Mouse (Mus musculus): ENCODE data around the gene Wwc2. TPM values are rescaled to one million over a fixed set of nuclear protein-coding genes. Genes with fewer than 3 reads are reported as not detected.

The Wwc2 gene
- polyA plus RNA-seq, 1 experiment, result 7.7 TPM

DNA sequence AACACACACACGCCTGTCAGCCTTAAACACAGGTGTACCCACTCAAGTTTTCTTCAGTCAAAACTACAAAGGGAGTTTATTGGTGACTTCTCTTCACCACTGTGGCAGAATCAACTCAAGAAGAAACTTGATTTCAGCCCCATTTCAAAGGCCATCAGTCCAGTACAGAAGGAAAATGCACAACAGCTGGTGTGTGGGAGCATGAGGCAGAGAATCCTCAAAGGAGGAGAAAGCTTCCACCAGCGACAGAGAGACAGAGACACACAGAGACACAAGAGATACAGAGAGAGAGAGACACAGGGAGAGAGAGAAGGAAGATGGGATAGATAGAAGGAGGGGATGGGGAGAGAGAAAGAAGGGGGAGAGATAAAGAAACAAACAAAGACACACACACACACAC lies 188.4 kb downstream of the Wwc2 start:
- TF ChIP-seq TCF3 (IDR thresholded peaks at IDR 0.05; ENCODE audit: insufficient read length, low read depth) (no peak), REST (IDR thresholded peaks at IDR 0.05; ENCODE audit: insufficient read depth, insufficient read length) (no peak), MYOG (IDR thresholded peaks at IDR 0.05; ENCODE audit: control insufficient read depth in 1 of 3, insufficient read depth in 1 of 3, insufficient read length in 2 of 3, low read depth in 2 of 3) (no peak), SRF (IDR thresholded peaks at IDR 0.05; ENCODE audit: control insufficient read depth, insufficient read length, low read depth) (no peak), TCF12 (IDR thresholded peaks at IDR 0.05; ENCODE audit: insufficient read depth, poor library complexity, severe bottlenecking) (no peak), POLR2AphosphoS2 (IDR thresholded peaks at IDR 0.05; ENCODE audit: insufficient read length, low read depth) (no peak), POLR2A (IDR thresholded peaks at IDR 0.05; ENCODE audit: insufficient read length, low read depth) (no peak), MYOD1 (IDR thresholded peaks at IDR 0.05; ENCODE audit: control insufficient read depth in 1 of 3, insufficient read length in 2 of 3, low read depth in 2 of 3) (no peak), MAX (IDR thresholded peaks at IDR 0.05; ENCODE audit: low read depth) (no peak), CEBPB (IDR thresholded peaks at IDR 0.05; ENCODE audit: insufficient read depth, poor library complexity, severe bottlenecking) (no peak), USF1 (IDR thresholded peaks at IDR 0.05; ENCODE audit: low read depth) (no peak), E2F4 (IDR thresholded peaks at IDR 0.05; ENCODE audit: insufficient read depth) (no peak)
- Histone ChIP-seq H3ac (ENCODE audit: control insufficient read depth, insufficient read length) (no peak overlapping the region), H3K36me3 (ENCODE audit: control insufficient read depth, insufficient read depth) (no peaks in the 10 kb centered on the region), H3K4me3 (no peak overlapping the region), H3K79me2 (ENCODE audit: control insufficient read depth, insufficient read depth) (no peaks in the 10 kb centered on the region), H3K27me3 (ENCODE audit: control insufficient read depth, insufficient read depth, insufficient read length) (no peaks in the 10 kb centered on the region), H3K4me2 (ENCODE audit: low read depth) (no peak overlapping the region)

DNA sequence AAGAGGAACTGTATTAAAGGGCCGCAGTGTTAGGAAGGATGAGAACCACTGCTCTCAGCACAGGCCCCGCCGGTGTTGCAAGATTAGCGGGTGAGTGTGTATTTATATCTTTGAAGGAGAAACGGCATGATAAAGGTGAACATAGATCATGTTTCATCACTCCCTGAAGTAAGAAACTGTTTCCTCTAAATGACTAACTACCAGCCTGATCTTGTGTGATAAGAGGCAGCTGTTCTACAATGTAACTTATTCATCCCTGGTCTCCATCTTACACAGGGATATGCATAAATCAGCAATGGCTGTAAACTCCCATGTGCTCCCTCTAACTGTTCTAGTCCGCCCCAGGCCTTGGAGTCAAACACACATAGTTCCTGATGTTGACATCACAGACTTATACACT lies 191.3 kb downstream of the Wwc2 start:
- Histone ChIP-seq H3K79me2 (ENCODE audit: control insufficient read depth, insufficient read depth) (no peaks in the 10 kb centered on the region), H3K4me3 (no peak overlapping the region), H3ac (ENCODE audit: control insufficient read depth, insufficient read length) (no peak overlapping the region), H3K36me3 (ENCODE audit: control insufficient read depth, insufficient read depth) (no peaks in the 10 kb centered on the region), H3K4me2 (ENCODE audit: low read depth) (no peak overlapping the region), H3K27me3 (ENCODE audit: control insufficient read depth, insufficient read depth, insufficient read length) (no peaks in the 10 kb centered on the region)
- TF ChIP-seq CEBPB (IDR thresholded peaks at IDR 0.05; ENCODE audit: insufficient read depth, poor library complexity, severe bottlenecking) (no peak), E2F4 (IDR thresholded peaks at IDR 0.05; ENCODE audit: insufficient read depth) (no peak), SRF (IDR thresholded peaks at IDR 0.05; ENCODE audit: control insufficient read depth, insufficient read length, low read depth) (no peak), POLR2A (IDR thresholded peaks at IDR 0.05; ENCODE audit: insufficient read length, low read depth) (no peak), TCF12 (IDR thresholded peaks at IDR 0.05; ENCODE audit: insufficient read depth, poor library complexity, severe bottlenecking) (no peak), USF1 (IDR thresholded peaks at IDR 0.05; ENCODE audit: low read depth) (no peak), TCF3 (IDR thresholded peaks at IDR 0.05; ENCODE audit: insufficient read length, low read depth) (no peak), REST (IDR thresholded peaks at IDR 0.05; ENCODE audit: insufficient read depth, insufficient read length) (no peak), MAX (IDR thresholded peaks at IDR 0.05; ENCODE audit: low read depth) (no peak), MYOG (IDR thresholded peaks at IDR 0.05; ENCODE audit: control insufficient read depth in 1 of 3, insufficient read depth in 1 of 3, insufficient read length in 2 of 3, low read depth in 2 of 3) (no peak)

DNA sequence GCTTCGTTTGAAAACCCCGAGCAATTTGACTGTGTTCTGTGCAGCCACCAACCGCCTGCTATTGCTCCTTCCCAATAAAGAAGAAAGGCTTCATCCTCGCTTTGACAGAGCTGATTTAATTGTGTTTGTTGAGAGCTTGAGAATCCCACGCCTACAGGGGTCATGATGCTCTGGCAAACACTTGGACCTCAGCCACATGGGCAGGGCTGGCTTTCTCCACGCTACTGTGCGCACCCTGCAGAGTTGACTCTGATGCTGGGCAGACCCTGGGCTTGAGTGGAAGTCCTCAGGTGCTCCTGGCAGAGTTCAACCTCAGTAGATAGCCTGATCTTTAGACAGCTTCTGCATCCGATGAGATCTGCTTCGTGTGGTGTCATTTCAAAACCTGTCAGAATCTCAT lies 198.7 kb downstream of the Wwc2 start:
- Histone ChIP-seq H3K4me2 (ENCODE audit: low read depth) (no peak overlapping the region), H3K27me3 (ENCODE audit: control insufficient read depth, insufficient read depth, insufficient read length) (no peaks in the 10 kb centered on the region), H3K79me2 (ENCODE audit: control insufficient read depth, insufficient read depth) (no peaks in the 10 kb centered on the region), H3ac (ENCODE audit: control insufficient read depth, insufficient read length) (no peak overlapping the region), H3K4me3 (no peak overlapping the region), H3K36me3 (ENCODE audit: control insufficient read depth, insufficient read depth) (no peaks in the 10 kb centered on the region)
- TF ChIP-seq MAX (IDR thresholded peaks at IDR 0.05; ENCODE audit: low read depth) (no peak), POLR2A (IDR thresholded peaks at IDR 0.05; ENCODE audit: insufficient read length, low read depth) (no peak), TCF3 (IDR thresholded peaks at IDR 0.05; ENCODE audit: insufficient read length, low read depth) (no peak), TCF12 (IDR thresholded peaks at IDR 0.05; ENCODE audit: insufficient read depth, poor library complexity, severe bottlenecking) (no peak), CEBPB (IDR thresholded peaks at IDR 0.05; ENCODE audit: insufficient read depth, poor library complexity, severe bottlenecking) (no peak), MYOG (IDR thresholded peaks at IDR 0.05; ENCODE audit: control insufficient read depth in 1 of 3, insufficient read depth in 1 of 3, insufficient read length in 2 of 3, low read depth in 2 of 3) (no peak), SRF (IDR thresholded peaks at IDR 0.05; ENCODE audit: control insufficient read depth, insufficient read length, low read depth) (no peak), POLR2AphosphoS2 (IDR thresholded peaks at IDR 0.05; ENCODE audit: insufficient read length, low read depth) (no peak), USF1 (IDR thresholded peaks at IDR 0.05; ENCODE audit: low read depth) (no peak), MYOD1 (IDR thresholded peaks at IDR 0.05; ENCODE audit: control insufficient read depth in 1 of 3, insufficient read length in 2 of 3, low read depth in 2 of 3) (no peak), REST (IDR thresholded peaks at IDR 0.05; ENCODE audit: insufficient read depth, insufficient read length) (no peak), E2F4 (IDR thresholded peaks at IDR 0.05; ENCODE audit: insufficient read depth) (no peak)

GRCm38 (mm10) chr8:47787705-47788104 lies 203.0 kb downstream of the Wwc2 start:
- H3K4me3 ChIP-seq, result no peak overlapping the region
- H3K79me2 ChIP-seq (ENCODE audit: control insufficient read depth, insufficient read depth), result no peaks in the 10 kb centered on the region
- H3K36me3 ChIP-seq (ENCODE audit: control insufficient read depth, insufficient read depth), result no peaks in the 10 kb centered on the region
- H3K4me2 ChIP-seq (ENCODE audit: low read depth), result peak overlapping the region; percentile 27
- TF ChIP-seq POLR2A (IDR thresholded peaks at IDR 0.05; ENCODE audit: insufficient read length, low read depth) (no peak), MYOG (IDR thresholded peaks at IDR 0.05; ENCODE audit: control insufficient read depth in 1 of 3, insufficient read depth in 1 of 3, insufficient read length in 2 of 3, low read depth in 2 of 3) (no peak), MAX (IDR thresholded peaks at IDR 0.05; ENCODE audit: low read depth) (no peak), E2F4 (IDR thresholded peaks at IDR 0.05; ENCODE audit: insufficient read depth) (no peak), POLR2AphosphoS2 (IDR thresholded peaks at IDR 0.05; ENCODE audit: insufficient read length, low read depth) (no peak), TCF12 (IDR thresholded peaks at IDR 0.05; ENCODE audit: insufficient read depth, poor library complexity, severe bottlenecking) (no peak), MYOD1 (IDR thresholded peaks at IDR 0.05; ENCODE audit: control insufficient read depth in 1 of 3, insufficient read length in 2 of 3, low read depth in 2 of 3) (no peak), SRF (IDR thresholded peaks at IDR 0.05; ENCODE audit: control insufficient read depth, insufficient read length, low read depth) (no peak), TCF3 (IDR thresholded peaks at IDR 0.05; ENCODE audit: insufficient read length, low read depth) (no peak), REST (IDR thresholded peaks at IDR 0.05; ENCODE audit: insufficient read depth, insufficient read length) (no peak), CEBPB (IDR thresholded peaks at IDR 0.05; ENCODE audit: insufficient read depth, poor library complexity, severe bottlenecking) (no peak), USF1 (IDR thresholded peaks at IDR 0.05; ENCODE audit: low read depth) (no peak)
- no peaks in the 10 kb centered on the region for H3K27me3 ChIP-seq (ENCODE audit: control insufficient read depth, insufficient read depth, insufficient read length)
- no peak overlapping the region for H3ac ChIP-seq (ENCODE audit: control insufficient read depth, insufficient read length)

Measured in myocyte (in vitro differentiated cells).